Mouse (Mus musculus) lung, embryonic 14.5 days (tissue): ENCODE results near the gene Stmn1. TPM values are rescaled to one million over a fixed set of nuclear protein-coding genes. Genes with fewer than 3 reads are reported as not detected.

Experiments used
- ATAC-seq: fragments of 200-750 bp; cut with Nextera tagmentation; 2 replicates; pipeline ENCODE4 v1.8.0; 2017; ENCODE audit warnings: mild to moderate bottlenecking, moderate TSS enrichment, moderate library complexity; ENCODE audit not compliant: insufficient read depth
- DNase-seq: peaks from one replicate; pipeline ENCODE4 v3.0.0-alpha.2; 2015
- H3K27ac ChIP-seq: fragments of 300-500 bp; sonication (generic); 2 replicates; pipeline ENCODE4 v1.5.1; 2014; ENCODE audit warnings: low read depth, mild to moderate bottlenecking, moderate library complexity
- H3K27me3 ChIP-seq: fragments of 300-500 bp; sonication (generic); 2 replicates; pipeline ENCODE4 v1.6.1; 2014; ENCODE audit warnings: low read length, control low read depth; ENCODE audit not compliant: insufficient read depth
- H3K36me3 ChIP-seq: fragments of 300-500 bp; sonication (generic); 2 replicates; pipeline ENCODE4 v1.6.1; 2014; ENCODE audit warnings: control low read depth; ENCODE audit not compliant: insufficient read depth
- H3K4me1 ChIP-seq: fragments of 300-500 bp; sonication (generic); 2 replicates; pipeline ENCODE4 v1.6.1; 2014; ENCODE audit warnings: antibody characterized with exemption, control low read depth; ENCODE audit not compliant: insufficient read depth
- H3K4me2 ChIP-seq: fragments of 300-500 bp; sonication (generic); 2 replicates; pipeline ENCODE4 v1.6.1; 2014; ENCODE audit warnings: mild to moderate bottlenecking
- H3K4me3 ChIP-seq: fragments of 300-500 bp; sonication (generic); 2 replicates; pipeline ENCODE4 v1.5.1; 2014; ENCODE audit warnings: low read depth, low read length
- H3K9ac ChIP-seq: fragments of 300-500 bp; sonication (generic); 2 replicates; pipeline ENCODE4 v1.6.1; 2014
- H3K9me3 ChIP-seq: fragments of 300-500 bp; sonication (generic); 2 replicates; pipeline ENCODE4 v1.6.1; 2016; ENCODE audit warnings: low read depth, low read length, control low read depth
- CTCF ChIP-seq: IDR thresholded peaks from 2 replicates; pipeline ENCODE4 v1.5.1; 2016; ENCODE audit warnings: antibody characterized with exemption, low read depth
- WGBS: fragments of 180-500 bp; shearing (Covaris S2); extraction: QIAGEN DNeasy Blood & Tissue Kit; methylation state at CpG from one replicate; pipeline ENCODE4 v1.1.7; 2014; 5-methylcytosine and 5-hydroxymethylcytosine counted together
- polyA plus RNA-seq: library from polyadenylated mRNA; unstranded; fragments of >200 nt; fragmentation: Nextera tagmentation; extraction: Ambion mirVana; gene quantifications from 2 replicates; pipeline ENCODE4 v1.2.1, GENCODE M21; 2014

Stmn1 gene
- polyA plus RNA-seq, 1 experiment from 2014 or later, result 1,772 TPM

DNA sequence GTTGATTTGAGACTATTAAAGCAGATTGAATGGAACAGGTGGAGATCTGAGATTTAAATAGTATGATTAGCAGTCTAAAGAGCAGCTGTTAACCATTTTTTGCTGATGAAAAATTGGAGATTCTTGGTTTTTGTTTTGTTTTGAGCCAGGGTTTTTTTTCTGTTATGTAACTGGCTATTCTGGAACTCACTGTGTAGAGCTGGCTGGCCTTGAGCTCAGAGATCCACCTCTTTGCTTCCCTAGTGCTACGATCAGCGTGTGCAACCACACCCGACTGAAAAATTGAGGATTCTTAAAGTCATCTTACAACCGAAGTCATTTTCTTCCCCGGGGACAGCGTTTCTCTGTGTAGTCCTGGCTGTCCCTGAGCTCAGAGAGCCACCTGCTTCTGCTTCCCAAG, 43.6 kb downstream of the Stmn1 start:
- Histone ChIP-seq H3K27me3 (no peaks in the 10 kb centered on the region), H3K36me3 (peaks cover 4% of the 10 kb centered on the region; the same call in 1 of the 2 replicates), H3K9ac (peak overlapping the region; percentile 71), H3K4me2 (peak overlapping the region; percentile 89), H3K4me3 (peak overlapping the region; percentile 67), H3K27ac (0 out of 2 replicates have a peak overlapping the region, but pooled peaks have one; percentile 10), H3K4me1 (peaks cover 6% of the 10 kb centered on the region; the same call in 1 of the 2 replicates), H3K9me3 (no peaks in the 10 kb centered on the region)
- no peak for DNase-seq
- 67% methylated on average over 6 of the region's 6 CpGs for WGBS
- TF ChIP-seq CTCF, result no peak
- ATAC-seq, result no peak

DNA sequence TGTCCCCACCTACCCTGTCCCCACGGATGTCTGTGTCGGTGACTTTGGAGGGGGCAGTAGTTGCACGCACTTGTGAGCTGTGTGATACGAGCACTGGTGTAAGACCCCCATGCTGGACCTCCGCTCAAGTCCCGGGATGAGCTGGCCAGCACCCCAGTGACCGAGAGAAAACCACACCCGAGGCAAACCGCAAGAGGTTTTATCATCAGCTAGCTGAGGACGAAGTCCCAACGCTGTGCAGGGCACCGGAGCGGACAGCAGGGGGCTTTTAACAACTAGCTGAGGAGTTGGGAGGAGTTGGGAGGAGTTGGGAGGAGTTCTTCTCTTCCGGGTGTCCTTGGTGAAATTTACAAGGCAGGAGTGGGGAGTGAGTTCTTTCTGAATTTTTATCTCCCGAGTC, 44.7 kb downstream of the Stmn1 start:
- H3K27me3 ChIP-seq, result no peaks in the 10 kb centered on the region
- no peak overlapping the region for H3K9ac ChIP-seq
- H3K9me3 ChIP-seq, result no peaks in the 10 kb centered on the region
- peak overlapping the region; percentile 8 for H3K4me3 ChIP-seq
- DNase-seq, result peak; percentile 91
- 14% methylated on average over 15 of the region's 15 CpGs for WGBS
- no peak overlapping the region for H3K27ac ChIP-seq
- peak overlapping the region; percentile 89 for H3K4me2 ChIP-seq
- H3K4me1 ChIP-seq, result peaks cover 6% of the 10 kb centered on the region; the same call in 1 of the 2 replicates
- H3K36me3 ChIP-seq, result peaks cover 4% of the 10 kb centered on the region; the same call in 1 of the 2 replicates
- peak; percentile 72 for TF ChIP-seq CTCF
- ATAC-seq, result 0 out of 2 replicates have a peak, but pooled peaks have one; percentile 16

DNA sequence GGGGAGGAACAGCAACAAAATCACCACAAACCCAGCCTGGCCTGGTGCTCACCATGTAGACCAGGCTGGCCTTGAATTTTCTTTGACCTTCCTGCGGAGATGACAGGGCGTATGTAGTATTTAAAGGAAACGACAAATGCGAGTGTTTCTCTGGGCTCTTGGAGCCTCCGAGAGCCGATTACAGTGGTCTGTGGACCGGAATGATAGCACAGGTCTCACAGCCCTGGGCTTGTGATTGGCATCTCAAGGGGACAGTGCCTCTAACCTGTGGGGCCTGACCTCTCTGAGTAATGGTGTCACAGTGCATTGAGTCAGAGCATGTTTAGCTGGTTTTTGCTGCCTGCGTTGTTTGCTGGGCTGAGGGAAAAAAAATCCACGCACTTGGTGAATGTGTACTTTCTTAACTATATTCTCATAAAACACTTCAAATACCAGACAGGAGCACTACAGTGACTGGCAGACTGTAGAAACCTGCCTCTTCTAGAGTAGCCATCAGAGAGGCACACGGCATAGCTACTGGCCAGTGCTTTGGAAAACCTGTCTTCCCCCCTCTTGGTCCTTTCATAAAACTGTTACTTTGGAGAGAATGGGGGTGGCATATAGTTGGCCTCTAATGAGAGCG, 46.3 kb downstream of the Stmn1 start:
- no peak overlapping the region for H3K4me3 ChIP-seq
- H3K9ac ChIP-seq, result peak overlapping the region; percentile 11; the same call in 1 of the 2 replicates
- peaks cover 6% of the 10 kb centered on the region; the same call in 1 of the 2 replicates for H3K4me1 ChIP-seq
- no peaks in the 10 kb centered on the region for H3K27me3 ChIP-seq
- 78% methylated on average over 11 of the region's 11 CpGs for WGBS
- no peak for TF ChIP-seq CTCF
- no peaks in the 10 kb centered on the region for H3K9me3 ChIP-seq
- no peak for DNase-seq
- H3K36me3 ChIP-seq, result peaks cover 4% of the 10 kb centered on the region; the same call in 1 of the 2 replicates
- H3K4me2 ChIP-seq, result peak overlapping the region; percentile 23; the same call in 1 of the 2 replicates
- H3K27ac ChIP-seq, result peak overlapping the region; percentile 36; the same call in 1 of the 2 replicates
- no peak for ATAC-seq

DNA sequence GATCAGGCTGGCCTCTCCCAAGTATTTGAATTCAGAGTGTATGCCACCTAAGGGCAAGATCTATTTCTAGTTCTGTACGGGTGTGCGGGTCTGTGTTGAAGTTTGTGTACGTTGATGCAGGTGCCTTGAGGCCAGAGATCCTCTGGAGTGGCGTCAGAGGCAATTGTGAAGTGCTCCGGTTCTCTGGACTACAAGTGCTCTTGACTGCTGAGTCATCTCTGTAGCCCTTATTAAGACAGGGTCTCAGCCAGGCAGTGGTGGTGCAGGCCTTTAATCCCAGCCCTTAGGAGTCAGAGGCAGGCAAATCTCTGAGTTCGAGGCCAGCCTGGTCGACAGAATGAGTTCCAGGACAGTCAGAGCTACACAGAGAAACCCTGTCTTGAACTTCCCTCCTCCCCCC, 47.5 kb downstream of the Stmn1 start:
- 57% methylated on average over 7 of the region's 7 CpGs for WGBS
- H3K4me2 ChIP-seq, result no peak overlapping the region
- H3K4me1 ChIP-seq, result peaks cover 6% of the 10 kb centered on the region; the same call in 1 of the 2 replicates
- no peak overlapping the region for H3K9ac ChIP-seq
- no peaks in the 10 kb centered on the region for H3K9me3 ChIP-seq
- peaks cover 8% of the 10 kb centered on the region for H3K36me3 ChIP-seq
- no peak overlapping the region for H3K4me3 ChIP-seq
- H3K27ac ChIP-seq, result no peak overlapping the region
- no peaks in the 10 kb centered on the region for H3K27me3 ChIP-seq
- ATAC-seq (no peak), DNase-seq (no peak)
- no peak for TF ChIP-seq CTCF

DNA sequence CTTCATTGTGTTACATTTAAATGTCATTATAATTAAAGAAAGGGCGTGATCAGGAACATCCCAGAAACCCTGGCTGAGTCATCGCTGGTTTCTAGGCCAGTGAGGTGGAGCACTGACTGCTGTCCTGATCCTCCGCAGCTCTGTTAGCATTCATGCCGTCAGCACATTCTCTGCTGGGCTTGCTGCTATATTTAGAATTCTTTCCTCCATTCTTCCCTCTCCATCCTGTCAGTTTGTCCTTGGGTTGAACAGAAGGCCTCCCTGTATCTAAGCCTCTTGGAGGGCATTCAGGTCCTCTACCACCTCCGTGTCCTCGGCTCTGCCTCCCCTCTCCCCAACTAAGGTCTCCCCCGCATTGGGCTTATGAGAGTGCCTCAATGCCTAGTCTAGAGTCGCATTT, 48.9 kb downstream of the Stmn1 start:
- WGBS, result 64% methylated on average over 8 of the region's 8 CpGs

DNA sequence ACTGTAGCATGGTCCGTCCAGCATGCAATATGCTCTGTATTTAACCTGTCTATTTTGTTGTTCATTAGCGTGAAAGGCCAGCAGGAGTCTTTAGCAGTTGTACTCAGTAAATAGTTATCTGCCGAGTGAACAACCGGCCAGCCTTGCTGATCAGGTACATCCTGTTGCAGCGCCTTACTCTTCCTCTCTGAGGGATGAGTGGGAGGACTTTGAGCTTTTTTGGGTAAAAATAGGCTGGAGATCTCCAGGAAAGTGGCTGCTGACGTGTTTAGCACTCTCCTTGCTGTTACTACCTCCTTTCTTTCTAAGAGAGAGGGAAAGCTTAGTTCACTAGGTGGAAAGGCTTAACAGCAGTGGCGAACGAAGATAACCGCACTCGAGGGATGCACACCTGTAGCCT, 49.6 kb downstream of the Stmn1 start:
- no peak overlapping the region for H3K9ac ChIP-seq
- peaks cover 6% of the 10 kb centered on the region; the same call in 1 of the 2 replicates for H3K4me1 ChIP-seq
- no peak overlapping the region for H3K4me2 ChIP-seq
- no peak for TF ChIP-seq CTCF
- no peaks in the 10 kb centered on the region for H3K27me3 ChIP-seq
- WGBS, result 86% methylated on average over 10 of the region's 10 CpGs
- peaks cover 17% of the 10 kb centered on the region for H3K36me3 ChIP-seq
- H3K4me3 ChIP-seq, result no peak overlapping the region
- ATAC-seq (no peak), DNase-seq (no peak)
- no peaks in the 10 kb centered on the region for H3K9me3 ChIP-seq
- H3K27ac ChIP-seq, result no peak overlapping the region; the same call in 1 of the 2 replicates

More for the DNA sequence above, 48.9 kb downstream of the Stmn1 start:
- no peak for TF ChIP-seq CTCF
- ATAC-seq (no peak), DNase-seq (no peak)
- peaks cover 15% of the 10 kb centered on the region for H3K36me3 ChIP-seq
- H3K4me2 ChIP-seq, result no peak overlapping the region
- H3K27ac ChIP-seq, result peak overlapping the region; percentile 44; the same call in 1 of the 2 replicates
- no peaks in the 10 kb centered on the region for H3K9me3 ChIP-seq
- no peak overlapping the region for H3K4me3 ChIP-seq
- no peak overlapping the region for H3K9ac ChIP-seq
- peaks cover 6% of the 10 kb centered on the region; the same call in 1 of the 2 replicates for H3K4me1 ChIP-seq
- H3K27me3 ChIP-seq, result no peaks in the 10 kb centered on the region

DNA sequence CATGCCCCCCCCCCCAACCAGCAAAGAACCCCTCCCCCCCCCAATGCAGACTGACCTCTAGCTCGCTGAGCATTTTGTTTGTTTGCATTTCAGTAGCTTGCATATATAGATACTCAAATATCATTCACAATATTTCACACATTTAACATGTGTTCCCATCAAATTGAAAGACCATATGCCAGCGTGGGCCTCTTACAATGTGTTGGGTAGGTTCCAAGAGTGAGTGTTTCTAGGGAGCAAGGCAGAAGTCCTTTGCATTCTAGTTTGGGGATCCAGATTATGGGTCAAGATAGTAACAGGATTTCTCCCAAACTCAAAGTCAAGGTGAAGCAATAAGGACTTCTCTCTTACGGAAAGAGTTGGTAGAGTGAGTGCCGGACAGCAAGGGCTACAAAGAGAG, 50.4 kb downstream of the Stmn1 start:
- Histone ChIP-seq H3K27me3 (no peaks in the 10 kb centered on the region), H3K4me1 (peaks cover 3% of the 10 kb centered on the region; the same call in 1 of the 2 replicates), H3K4me3 (no peak overlapping the region), H3K27ac (no peak overlapping the region), H3K36me3 (peaks cover 26% of the 10 kb centered on the region), H3K9ac (no peak overlapping the region), H3K9me3 (no peaks in the 10 kb centered on the region), H3K4me2 (no peak overlapping the region)
- DNase-seq (no peak), ATAC-seq (no peak)
- WGBS, result 88% methylated on average over 4 of the region's 4 CpGs
- no peak for TF ChIP-seq CTCF
